ENCODE assay signal across 27 mouse cellular contexts in the genomic region with DNA sequence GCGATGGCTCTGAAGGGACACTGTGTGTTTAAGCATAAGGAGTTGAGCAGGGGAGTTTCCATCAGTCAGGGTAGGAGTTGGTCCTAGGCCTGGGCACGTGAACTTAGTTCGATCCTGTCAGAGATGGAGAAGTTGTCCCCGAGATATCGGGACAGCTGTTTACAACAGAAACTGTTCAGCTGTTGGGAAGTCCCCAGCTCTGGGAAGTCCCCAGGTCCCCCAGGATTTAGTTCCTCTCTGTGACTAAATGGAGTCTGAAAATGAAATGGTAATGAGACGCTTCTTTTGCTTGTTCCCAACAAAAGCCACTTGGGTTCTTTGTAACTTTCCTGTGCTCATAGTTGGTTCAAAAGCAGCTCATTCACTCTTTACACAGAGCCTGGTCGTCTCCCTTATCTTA. TPM values are rescaled to one million over a fixed set of nuclear protein-coding genes. Genes with fewer than 3 reads are reported as not detected.
DNase-seq lines count a peak whose midpoint lies in the region; ATAC-seq and TF ChIP-seq lines count a peak whose summit lies in the region.
"Had no signal": no experiment of that assay in that cellular context is flagged by ENCODE, and none has a peak within 500 bp of the region (broad histone marks: within the 10 kb centered on the region; RNA-seq: fewer than 3 reads in every experiment).

No protein-coding gene starts in this region.

- H3K4me3 ChIP-seq in spleen, adult 2 months (ENCODE audit: extremely low read depth, insufficient read depth, insufficient read length): no peak overlapping the region
- H3K4me3 ChIP-seq in midbrain, embryonic 15.5 days: no peak overlapping the region
- H3K4me3 ChIP-seq: embryonic facial prominence, embryonic 12.5 days; erythroblast, embryonic 14.5 days; forebrain, embryonic 13.5 days; neural tube, embryonic 15.5 days had no signal

- no peaks in the 10 kb centered on the region for H3K9me3 ChIP-seq in midbrain, embryonic 15.5 days
- H3K9me3 ChIP-seq: embryonic facial prominence, embryonic 12.5 days; forebrain, embryonic 13.5 days; G1E; neural tube, embryonic 15.5 days had no signal

- peak; percentile 67 for ATAC-seq in activated CD4-positive, CD25-positive, alpha-beta regulatory T cell, adult 4 months
- peak; percentile 30 for ATAC-seq in monocyte, adult 5-6 weeks (replicated peaks; ENCODE audit: insufficient number of reproducible peaks, low FRiP score, low TSS enrichment, poor library complexity, severe bottlenecking)
- no peak for ATAC-seq in midbrain, embryonic 15.5 days (replicated peaks)
- ATAC-seq: forebrain, embryonic 13.5 days; intestine, embryonic 16.5 days had no signal

- no peak overlapping the region for H3K9ac ChIP-seq in midbrain, embryonic 15.5 days
- H3K9ac ChIP-seq: embryonic facial prominence, embryonic 12.5 days; forebrain, embryonic 13.5 days; hindbrain, embryonic 14.5 days; neural tube, embryonic 15.5 days had no signal

- H3K4me1 ChIP-seq in spleen, adult 2 months (ENCODE audit: control insufficient read depth, insufficient read depth, insufficient read length): peaks cover 7% of the 10 kb centered on the region; the same call in 1 of the 2 replicates
- H3K4me1 ChIP-seq in midbrain, embryonic 15.5 days: peaks cover 4% of the 10 kb centered on the region
- H3K4me1 ChIP-seq: embryonic facial prominence, embryonic 12.5 days had no signal

- 21% methylated on average over 7 of the region's 7 CpGs for WGBS in spleen, adult 2 months
- WGBS in midbrain, embryonic 15.5 days: 77% methylated on average over 7 of the region's 7 CpGs

- no peak for TF ChIP-seq CTCF in spleen, adult 2 months (IDR thresholded peaks at IDR 0.05; ENCODE audit: extremely low read depth, insufficient read depth, insufficient read length, insufficient replicate concordance)

- no peak for TF ChIP-seq POLR2A in spleen, adult 2 months (IDR thresholded peaks at IDR 0.05; ENCODE audit: low read depth, low read length)

- DNase-seq in spleen, adult 2 months (ENCODE audit: low read depth in 1 of 2, low spot score in 2 of 2): peak; percentile 52 to 70
- no peak for DNase-seq in spleen, postnatal 14 days (ENCODE audit: low spot score in 2 of 2)
- DNase-seq in lung, postnatal 4 days: no peak
- no peak for DNase-seq in lung, postnatal 36 days
- DNase-seq: cerebellum, postnatal 10 days; lung, adult 18-20 months; retina, postnatal 1 day; thymus, postnatal 4 days had no signal

- H3K4me2 ChIP-seq in midbrain, embryonic 15.5 days: no peak overlapping the region
- H3K4me2 ChIP-seq: embryonic facial prominence, embryonic 12.5 days; forebrain, embryonic 13.5 days; heart, embryonic 11.5 days; hindbrain, embryonic 14.5 days; liver, embryonic 11.5 days; midbrain, embryonic 11.5 days; neural tube, embryonic 15.5 days had no signal

- no peaks in the 10 kb centered on the region; the same call in 1 of the 2 replicates for H3K36me3 ChIP-seq in spleen, adult 2 months (ENCODE audit: control insufficient read depth, insufficient read depth, low read length)
- H3K36me3 ChIP-seq in midbrain, embryonic 15.5 days (replicated peaks): no peaks in the 10 kb centered on the region
- H3K36me3 ChIP-seq: neural tube, embryonic 15.5 days had no signal

- H3K27ac ChIP-seq in spleen, adult 2 months (ENCODE audit: insufficient read depth, low read length): peak overlapping the region; percentile 66
- no peak overlapping the region for H3K27ac ChIP-seq in midbrain, embryonic 15.5 days
- H3K27ac ChIP-seq: embryonic facial prominence, embryonic 12.5 days; forebrain, embryonic 13.5 days; hindbrain, embryonic 14.5 days; neural tube, embryonic 15.5 days had no signal

- no peaks in the 10 kb centered on the region for H3K27me3 ChIP-seq in spleen, adult 2 months (ENCODE audit: control insufficient read depth, insufficient read depth, low read length)
- H3K27me3 ChIP-seq in midbrain, embryonic 15.5 days (replicated peaks): no peaks in the 10 kb centered on the region
- H3K27me3 ChIP-seq: embryonic facial prominence, embryonic 12.5 days; forebrain, embryonic 13.5 days; neural tube, embryonic 15.5 days had no signal

RNA-seq across cellular contexts. Expression of gene Bcat2, which starts 21.9 kb away (rescaled TPM):
- polyA plus RNA-seq in spleen, adult 2 months (2012; rRNA removed): 50.8 and 55.6 TPM in 2 replicates
- polyA plus RNA-seq in activated CD4-positive, CD25-positive, alpha-beta regulatory T cell, adult 4 months (2017; shearing (Covaris generic)): 10 to 100 TPM; 40.9 to 56.9 TPM
- 5.1 to 21.4 TPM (median 11.9 TPM) in 3 replicates for total RNA-seq in monocyte, adult 5-6 weeks (2017)
- polyA plus RNA-seq in midbrain, embryonic 15.5 days (2015; fragmentation: Nextera tagmentation; extraction: Ambion mirVana): 23.8 and 27.1 TPM in 2 replicates

RNA-seq across cellular contexts. Expression of gene Fgf21, which starts 23.4 kb away (rescaled TPM):
- polyA plus RNA-seq in spleen, adult 2 months (2012; rRNA removed): 0.90 and 2.8 TPM in 2 replicates
- polyA plus RNA-seq in activated CD4-positive, CD25-positive, alpha-beta regulatory T cell, adult 4 months (2017; shearing (Covaris generic)): not detected
- total RNA-seq in monocyte, adult 5-6 weeks (2017): not detected in 3 replicates
- not detected in 2 replicates for polyA plus RNA-seq in midbrain, embryonic 15.5 days (2015; fragmentation: Nextera tagmentation; extraction: Ambion mirVana)
- total RNA-seq: gastrocnemius, postnatal 4 days; heart, postnatal 25 days; layer of hippocampus, postnatal 14 days had no signal
- polyA plus RNA-seq: erythroblast, embryonic 14.5 days; forebrain, embryonic 13.5 days; G1E; heart, embryonic 11.5 days; hindbrain, embryonic 14.5 days; kidney, embryonic 14.5 days; limb, embryonic 11.5 days; midbrain, embryonic 11.5 days had no signal

RNA-seq across cellular contexts. Expression of gene Fut1, which starts 25.2 kb away (rescaled TPM):
- polyA plus RNA-seq in spleen, adult 2 months (2012; rRNA removed): 0.71 and 1.1 TPM in 2 replicates
- not detected for polyA plus RNA-seq in activated CD4-positive, CD25-positive, alpha-beta regulatory T cell, adult 4 months (2017; shearing (Covaris generic))
- not detected in 3 replicates for total RNA-seq in monocyte, adult 5-6 weeks (2017)
- not detected in 2 replicates for polyA plus RNA-seq in midbrain, embryonic 15.5 days (2015; fragmentation: Nextera tagmentation; extraction: Ambion mirVana)
- total RNA-seq: gastrocnemius, postnatal 4 days; heart, postnatal 25 days; layer of hippocampus, postnatal 14 days had no signal
- polyA plus RNA-seq: erythroblast, embryonic 14.5 days; forebrain, embryonic 13.5 days; G1E; heart, embryonic 11.5 days; hindbrain, embryonic 14.5 days; liver, embryonic 11.5 days; midbrain, embryonic 11.5 days; neural tube, embryonic 15.5 days had no signal

RNA-seq across cellular contexts. Expression of gene Izumo1, which starts 29.7 kb away (rescaled TPM):
- polyA plus RNA-seq in spleen, adult 2 months (2012; rRNA removed): 0.46 and 0.63 TPM in 2 replicates
- not detected for polyA plus RNA-seq in activated CD4-positive, CD25-positive, alpha-beta regulatory T cell, adult 4 months (2017; shearing (Covaris generic))
- total RNA-seq in monocyte, adult 5-6 weeks (2017): not detected in 3 replicates
- not detected in 2 replicates for polyA plus RNA-seq in midbrain, embryonic 15.5 days (2015; fragmentation: Nextera tagmentation; extraction: Ambion mirVana)
- polyA plus RNA-seq: C2C12; erythroblast, embryonic 14.5 days; hindbrain, embryonic 14.5 days; limb, embryonic 11.5 days; neural tube, embryonic 15.5 days had no signal

RNA-seq across cellular contexts. Expression of gene Rasip1, which starts 35.4 kb away (rescaled TPM):
- 18.8 and 20.1 TPM in 2 replicates for polyA plus RNA-seq in spleen, adult 2 months (2012; rRNA removed)
- under 1 TPM in 1 of 2 experiments, not detected in 1; 0.50 TPM for polyA plus RNA-seq in activated CD4-positive, CD25-positive, alpha-beta regulatory T cell, adult 4 months (2017; shearing (Covaris generic))
- total RNA-seq in monocyte, adult 5-6 weeks (2017): 0.11 to 0.48 TPM in 2 of 3 replicates, not detected in the other
- polyA plus RNA-seq in midbrain, embryonic 15.5 days (2015; fragmentation: Nextera tagmentation; extraction: Ambion mirVana): 21.8 and 23.1 TPM in 2 replicates
- polyA plus RNA-seq: C2C12 had no signal

Comparison
In these comparisons a context has a peak if more than half of its experiments do, and no peak if none do; other contexts are left out.
1. DNase-seq: peak in spleen, adult 2 months (2 of 2); none in spleen, postnatal 14 days (0 of 2), lung, postnatal 4 days (0 of 2) and lung, postnatal 36 days (single experiment).